Mouse (Mus musculus) E14TG2a.4 (cell line): ENCODE measurements around the gene Pycr1.

Experiments
- CTCF ChIP-seq: conservative IDR thresholded peaks from 2 replicates; pipeline ENCODE4 v1.5.1; 2014; ENCODE audit warnings: low read length
- NANOG ChIP-seq: IDR thresholded peaks from 2 replicates; pipeline ENCODE4 v1.6.1; 2014; ENCODE audit warnings: borderline replicate concordance, low read length, mixed read lengths
- POU5F1 ChIP-seq: IDR thresholded peaks from 2 replicates; pipeline ENCODE4 v1.6.1; 2014; ENCODE audit warnings: low read length, borderline replicate concordance

- TF ChIP-seq CTCF (no peak), NANOG (no peak), POU5F1 (no peak)
These were observed 26.0 kb downstream of the Pycr1 start, which contains the start of gene Pcyt2 for GRCm38 (mm10) chr11:120617519-120618112.
